Mouse (Mus musculus) forebrain, embryonic 14.5 days (tissue): ENCODE data around the gene Crtap. TPM values are rescaled to one million over a fixed set of nuclear protein-coding genes. Genes with fewer than 3 reads are reported as not detected.
"Not testable (repeated sequence)": the region's sequence is repeated elsewhere in the genome, so short reads cannot be mapped to it uniquely, and the experiment has no call there.

ENCODE experiments used
- ATAC-seq: fragments of 200-750 bp; cut with Nextera tagmentation; 2 replicates; pipeline ENCODE4 v1.8.0; 2017; ENCODE audit warnings: mild to moderate bottlenecking, moderate library complexity
- DNase-seq: peaks from one replicate; pipeline ENCODE4 v3.0.0-alpha.2; 2015; ENCODE audit warnings: low spot score
- H3K27ac ChIP-seq: fragments of 300-500 bp; sonication (generic); 2 replicates; pipeline ENCODE4 v1.5.1; 2014; ENCODE audit warnings: low read depth, mild to moderate bottlenecking, control low read depth, low read length, moderate library complexity
- H3K27me3 ChIP-seq: fragments of 300-500 bp; sonication (generic); replicated peaks from 2 replicates; pipeline ENCODE4 v1.6.1; 2014; ENCODE audit warnings: low read length, control low read depth, mixed read lengths; ENCODE audit not compliant: control insufficient read depth, insufficient read depth
- H3K36me3 ChIP-seq: fragments of 300-500 bp; sonication (generic); 2 replicates; pipeline ENCODE4 v1.6.1; 2014; ENCODE audit warnings: low read length, control low read depth; ENCODE audit not compliant: control insufficient read depth, insufficient read depth
- H3K4me1 ChIP-seq: fragments of 300-500 bp; sonication (generic); 2 replicates; pipeline ENCODE4 v1.6.1; 2014; ENCODE audit warnings: antibody characterized with exemption, low read length, control low read depth; ENCODE audit not compliant: control insufficient read depth, insufficient read depth
- H3K4me2 ChIP-seq: fragments of 300-500 bp; sonication (generic); 2 replicates; pipeline ENCODE4 v1.6.1; 2014; ENCODE audit warnings: mild to moderate bottlenecking, control low read depth, low read length
- H3K4me3 ChIP-seq: fragments of 300-500 bp; sonication (generic); 2 replicates; pipeline ENCODE4 v1.5.1; 2014; ENCODE audit warnings: low read depth, low read length, control low read depth
- H3K9ac ChIP-seq: fragments of 300-500 bp; sonication (generic); 2 replicates; pipeline ENCODE4 v1.6.1; 2014; ENCODE audit warnings: mild to moderate bottlenecking, low read length, control low read depth, moderate library complexity
- H3K9me3 ChIP-seq: fragments of 300-500 bp; sonication (generic); replicated peaks from 2 replicates; pipeline ENCODE4 v1.6.1; 2016; ENCODE audit warnings: low read length, control low read depth, mixed read lengths; ENCODE audit not compliant: control insufficient read depth
- WGBS: fragments of 180-500 bp; shearing (Covaris S2); extraction: QIAGEN DNeasy Blood & Tissue Kit; methylation state at CpG from one replicate; pipeline ENCODE4 v1.1.7; 2014; 5-methylcytosine and 5-hydroxymethylcytosine counted together
- polyA plus RNA-seq: library from polyadenylated mRNA; unstranded; fragments of >200 nt; fragmentation: Nextera tagmentation; extraction: Ambion mirVana; gene quantifications from 2 replicates; pipeline ENCODE4 v1.2.1, GENCODE M21; 2014

Crtap gene
- polyA plus RNA-seq, 1 experiment from 2014 or later: 23.6 TPM

- DNase-seq (no peak), ATAC-seq (no peak)
- Histone ChIP-seq H3K9ac (no peak overlapping the region), H3K27me3 (no peaks in the 10 kb centered on the region), H3K4me2 (no peak overlapping the region), H3K27ac (no peak overlapping the region), H3K36me3 (no peaks in the 10 kb centered on the region), H3K4me3 (no peak overlapping the region), H3K4me1 (no peaks in the 10 kb centered on the region), H3K9me3 (no peaks in the 10 kb centered on the region)
- whole genome bisulfite sequencing: 93% methylated on average over 10 of the region's 10 CpGs
Observed at GRCm38 (mm10) chr9:114377168-114377567, 13.3 kb downstream of the Crtap start.

GRCm38 (mm10) chr9:114375276-114375962 is 15.1 kb downstream of the Crtap start:
- no peak overlapping the region for H3K4me3 ChIP-seq
- no peaks in the 10 kb centered on the region for H3K36me3 ChIP-seq
- H3K27ac ChIP-seq: no peak overlapping the region
- no peaks in the 10 kb centered on the region for H3K4me1 ChIP-seq
- H3K27me3 ChIP-seq: no peaks in the 10 kb centered on the region
- ATAC-seq: no peak
- no peak overlapping the region for H3K9ac ChIP-seq
- WGBS: 92% methylated on average over 10 of the region's 10 CpGs
- no peak overlapping the region for H3K4me2 ChIP-seq
- H3K9me3 ChIP-seq: no peaks in the 10 kb centered on the region
- no peak for DNase-seq

GRCm38 (mm10) chr9:114371717-114372116 is 18.8 kb downstream of the Crtap start:
- not testable (repeated sequence) for H3K36me3 ChIP-seq, H3K9me3 ChIP-seq, H3K4me3 ChIP-seq, ATAC-seq, H3K27ac ChIP-seq, H3K27me3 ChIP-seq, H3K9ac ChIP-seq, H3K4me2 ChIP-seq, H3K4me1 ChIP-seq
- 20% methylated on average over 5 of the region's 5 CpGs for WGBS
- peak; percentile 24 for DNase-seq

GRCm38 (mm10) chr9:114369389-114369788 is 21.1 kb downstream of the Crtap start:
- H3K4me1 ChIP-seq, H3K4me2 ChIP-seq, H3K9ac ChIP-seq, ATAC-seq, H3K27ac ChIP-seq, H3K27me3 ChIP-seq, H3K4me3 ChIP-seq, H3K36me3 ChIP-seq, H3K9me3 ChIP-seq: not testable (repeated sequence)
- whole genome bisulfite sequencing: 55% methylated on average over 5 of the region's 5 CpGs
- peak; percentile 19 for DNase-seq

- H3K27me3 ChIP-seq: no peaks in the 10 kb centered on the region
- H3K9me3 ChIP-seq: no peaks in the 10 kb centered on the region
- peak overlapping the region; percentile 63 for H3K9ac ChIP-seq
- peak; percentile 27 for DNase-seq
- H3K4me2 ChIP-seq: peak overlapping the region; percentile 79
- no peak overlapping the region for H3K27ac ChIP-seq
- no peaks in the 10 kb centered on the region for H3K4me1 ChIP-seq
- no peaks in the 10 kb centered on the region for H3K36me3 ChIP-seq
- 11% methylated on average over 12 of the region's 12 CpGs for whole genome bisulfite sequencing
- peak; percentile 62 for ATAC-seq
- H3K4me3 ChIP-seq: peak overlapping the region; percentile 46
Observed at GRCm38 (mm10) chr9:114368471-114368858, 22.0 kb downstream of the Crtap start.

- no peaks in the 10 kb centered on the region for H3K4me1 ChIP-seq
- H3K4me2 ChIP-seq: peak overlapping the region; percentile 79
- peak overlapping the region; percentile 63 for H3K9ac ChIP-seq
- H3K27me3 ChIP-seq: no peaks in the 10 kb centered on the region
- WGBS: under 1% methylated on average over 48 of the region's 48 CpGs
- H3K9me3 ChIP-seq: no peaks in the 10 kb centered on the region
- no peak overlapping the region for H3K27ac ChIP-seq
- H3K4me3 ChIP-seq: peak overlapping the region; percentile 46
- DNase-seq (peak; percentile 89), ATAC-seq (peak; percentile 93)
- H3K36me3 ChIP-seq: no peaks in the 10 kb centered on the region
Observed at GRCm38 (mm10) chr9:114367783-114368470, 22.5 kb downstream of the Crtap start.

- WGBS: 84% methylated on average over 9 of the region's 9 CpGs
- not testable (repeated sequence) for H3K27me3 ChIP-seq, H3K27ac ChIP-seq, H3K9ac ChIP-seq, H3K4me1 ChIP-seq, ATAC-seq, H3K4me2 ChIP-seq, H3K9me3 ChIP-seq, DNase-seq, H3K36me3 ChIP-seq, H3K4me3 ChIP-seq
Observed at GRCm38 (mm10) chr9:114329855-114330254, 60.6 kb downstream of the Crtap start, which contains the start of gene Bcl2a1c. TSS of gene Bcl2a1c (plus strand) at chr9:114330135.

GRCm38 (mm10) chr9:114328332-114328731 is 62.1 kb downstream of the Crtap start:
- not testable (repeated sequence) for H3K27ac ChIP-seq, H3K27me3 ChIP-seq, DNase-seq, H3K4me1 ChIP-seq, H3K36me3 ChIP-seq, H3K4me2 ChIP-seq, H3K4me3 ChIP-seq, H3K9me3 ChIP-seq, ATAC-seq, H3K9ac ChIP-seq
